Mouse (Mus musculus) bone marrow, adult 2 months (tissue): ENCODE data around the gene Lamb1.

Experiments used
- CTCF ChIP-seq: fragments of 200-500 bp; IDR thresholded peaks from 2 replicates; pipeline ENCODE4 v1.5.1; 2011; ENCODE audit warnings: low read length, control low read depth; ENCODE audit not compliant: control insufficient read depth, insufficient read depth
- POLR2A ChIP-seq: fragments of 200-500 bp; IDR thresholded peaks from 2 replicates; pipeline ENCODE4 v1.6.1; 2011; ENCODE audit warnings: low read depth, mild to moderate bottlenecking, control low read depth, low read length, borderline replicate concordance; ENCODE audit not compliant: control insufficient read depth

DNA sequence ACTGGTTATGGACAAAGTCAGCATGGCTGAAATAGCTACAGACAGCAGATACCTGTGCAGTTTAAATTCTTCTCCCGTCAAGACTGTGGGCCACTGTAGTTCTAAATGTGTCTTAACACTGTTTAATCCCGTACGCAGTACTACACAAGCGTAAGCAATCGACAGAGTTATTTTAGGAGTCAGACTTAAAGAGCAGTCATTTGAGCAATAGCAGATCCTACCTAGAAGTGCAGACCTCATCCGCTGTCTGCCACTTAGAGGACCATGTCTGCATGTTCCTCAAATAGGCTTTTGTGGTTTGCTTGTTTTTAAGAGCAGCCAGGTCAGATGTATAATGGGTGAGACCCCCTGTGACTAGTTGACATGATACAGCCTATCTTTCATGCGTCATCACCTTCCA is 49.3 kb downstream of the Lamb1 start:
- TF ChIP-seq CTCF, result no peak
- no peak for TF ChIP-seq POLR2A
